Mouse (Mus musculus) CH12.LX (cell line): Measurements from ENCODE around the gene Cwc22.

Source experiments
- CTCF ChIP-seq, 2 experiments: IDR thresholded peaks in 1 of 2; conservative IDR thresholded peaks in 1 of 2; 2 replicates each; pipeline ENCODE4 v1.5.1; 2011 to 2012; ENCODE audit warnings: low read depth in 2 of 2, low read length in 2 of 2, improper control_type of control experiment in 1 of 2, inconsistent platforms in 1 of 2, mild to moderate bottlenecking in 1 of 2, moderate library complexity in 1 of 2
- ELF1 ChIP-seq: IDR thresholded peaks from 2 replicates; pipeline ENCODE4 v1.6.1; 2014; ENCODE audit warnings: low read depth, mild to moderate bottlenecking, inconsistent platforms, low read length, improper control_type of control experiment
- EP300 ChIP-seq: IDR thresholded peaks from 2 replicates; pipeline ENCODE4 v1.6.1; 2011; ENCODE audit warnings: low read length, improper control_type of control experiment
- JUN ChIP-seq: IDR thresholded peaks from 2 replicates; pipeline ENCODE4 v1.6.1; 2011; ENCODE audit warnings: low read depth, mild to moderate bottlenecking, low read length, improper control_type of control experiment, moderate library complexity; ENCODE audit not compliant: insufficient read depth
- MAFK ChIP-seq: IDR thresholded peaks from 2 replicates; pipeline ENCODE4 v1.6.1; 2011; ENCODE audit warnings: low read length, improper control_type of control experiment; ENCODE audit not compliant: insufficient replicate concordance
- MAX ChIP-seq: IDR thresholded peaks from 2 replicates; pipeline ENCODE4 v1.6.1; 2011; ENCODE audit warnings: low read length, improper control_type of control experiment
- NRF1 ChIP-seq: IDR thresholded peaks from 2 replicates; pipeline ENCODE4 v1.6.1; 2014; ENCODE audit warnings: low read depth, mild to moderate bottlenecking, inconsistent platforms, low read length, improper control_type of control experiment, moderate library complexity
- POLR2A ChIP-seq: IDR thresholded peaks from 2 replicates; pipeline ENCODE4 v1.6.1; 2011; ENCODE audit warnings: low read depth, mild to moderate bottlenecking, improper control_type of control experiment, low read length
- POLR2AphosphoS2 ChIP-seq: IDR thresholded peaks from 2 replicates; pipeline ENCODE4 v1.6.1; 2011; ENCODE audit warnings: low read depth, low read length, improper control_type of control experiment
- UBTF ChIP-seq: IDR thresholded peaks from 2 replicates; pipeline ENCODE4 v1.6.1; 2012; ENCODE audit warnings: low read depth, mild to moderate bottlenecking, inconsistent platforms, low read length, improper control_type of control experiment, moderate library complexity
- USF1 ChIP-seq: IDR thresholded peaks from 2 replicates; pipeline ENCODE4 v1.6.1; 2014; ENCODE audit warnings: low read depth, mild to moderate bottlenecking, inconsistent platforms, low read length, improper control_type of control experiment
- ZC3H11A ChIP-seq: IDR thresholded peaks from 2 replicates; pipeline ENCODE4 v1.6.1; 2012; ENCODE audit warnings: low read depth, mild to moderate bottlenecking, inconsistent platforms, low read length, improper control_type of control experiment

DNA sequence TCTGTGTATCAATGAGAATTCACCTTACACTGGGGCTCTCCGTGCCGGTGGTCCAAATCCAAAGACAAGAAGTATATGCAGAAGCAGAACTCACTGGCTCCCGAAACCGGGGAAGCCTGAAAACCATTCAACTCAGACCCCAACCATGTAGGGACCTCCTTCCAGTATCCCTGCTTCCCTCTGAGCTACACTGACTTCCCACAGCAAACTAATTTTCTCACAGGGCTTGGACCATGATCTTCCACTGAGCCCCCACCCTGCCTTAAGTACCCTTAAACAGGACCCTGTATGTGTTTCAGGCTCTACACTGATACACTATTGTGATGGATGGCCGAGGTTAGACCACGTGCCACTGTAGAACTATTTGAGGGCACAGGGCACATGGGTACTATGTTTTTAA, 56.2 kb downstream of the Cwc22 start:
- TF ChIP-seq USF1 (no peak), NRF1 (no peak), MAFK (no peak), JUN (no peak), ELF1 (no peak), POLR2A (no peak), MAX (no peak), CTCF (conservative IDR thresholded peaks at IDR 0.05 in 1 of 2, IDR thresholded peaks at IDR 0.05 in 1 of 2; ENCODE audit: low read depth in 2 of 2, low read length in 2 of 2) (no peak), ZC3H11A (no peak), EP300 (no peak), UBTF (no peak), POLR2AphosphoS2 (no peak)
